Mouse (Mus musculus) liver, adult 2 months (tissue): ENCODE measurements around the gene G0s2.

ENCODE experiments used
- CTCF ChIP-seq: fragments of 200-500 bp; IDR thresholded peaks from 2 replicates; pipeline ENCODE4 v1.5.1; 2011; ENCODE audit warnings: low read depth, low read length, control low read depth
- POLR2A ChIP-seq: fragments of 200-500 bp; IDR thresholded peaks from 2 replicates; pipeline ENCODE4 v1.6.1; 2011; ENCODE audit warnings: low read length, control low read depth; ENCODE audit not compliant: insufficient read depth; ENCODE audit errors: extremely low read depth

- TF ChIP-seq CTCF, result no peak
- no peak for TF ChIP-seq POLR2A
Observed at GRCm38 (mm10) chr1:193252616-193253015, 20.4 kb downstream of the G0s2 start.
